Mouse (Mus musculus) liver, embryonic 16.5 days (tissue): ENCODE data around the gene Tapbp. TPM values are rescaled to one million over a fixed set of nuclear protein-coding genes. Genes with fewer than 3 reads are reported as not detected.
"Not testable (repeated sequence)": the region's sequence is repeated elsewhere in the genome, so short reads cannot be mapped to it uniquely, and the experiment has no call there.

ENCODE experiments used
- ATAC-seq: fragments of 200-750 bp; cut with Nextera tagmentation; 2 replicates; pipeline ENCODE4 v1.8.0; 2017; ENCODE audit warnings: low read depth, mild to moderate bottlenecking, moderate number of reproducible peaks, moderate library complexity
- H3K27ac ChIP-seq: fragments of 300-500 bp; sonication (generic); 2 replicates; pipeline ENCODE4 v1.5.1; 2014; ENCODE audit warnings: mild to moderate bottlenecking, low read length
- H3K27me3 ChIP-seq: fragments of 300-500 bp; sonication (generic); 2 replicates; pipeline ENCODE4 v1.6.1; 2014; ENCODE audit warnings: low read depth, low read length, mixed read lengths; ENCODE audit not compliant: control insufficient read depth, insufficient read depth
- H3K36me3 ChIP-seq: fragments of 300-500 bp; sonication (generic); 2 replicates; pipeline ENCODE4 v1.6.1; 2014; ENCODE audit warnings: mild to moderate bottlenecking; ENCODE audit not compliant: control insufficient read depth, insufficient read depth
- H3K4me1 ChIP-seq: fragments of 300-500 bp; sonication (generic); 2 replicates; pipeline ENCODE4 v1.6.1; 2014; ENCODE audit warnings: low read depth, low read length, mixed read lengths; ENCODE audit not compliant: control insufficient read depth
- H3K4me2 ChIP-seq: fragments of 300-500 bp; sonication (generic); 2 replicates; pipeline ENCODE4 v1.6.1; 2014; ENCODE audit warnings: low read depth, low read length, mixed read lengths
- H3K4me3 ChIP-seq: fragments of 300-500 bp; sonication (generic); 2 replicates; pipeline ENCODE4 v1.5.1; 2014; ENCODE audit warnings: low read depth, mild to moderate bottlenecking, low read length
- H3K9ac ChIP-seq: fragments of 300-500 bp; sonication (generic); 2 replicates; pipeline ENCODE4 v1.6.1; 2014; ENCODE audit warnings: low read depth, low read length
- H3K9me3 ChIP-seq: fragments of 300-500 bp; sonication (generic); replicated peaks from 2 replicates; pipeline ENCODE4 v1.6.1; 2016; ENCODE audit warnings: low read length; ENCODE audit not compliant: control insufficient read depth
- WGBS: fragments of 180-500 bp; shearing (Covaris S2); extraction: QIAGEN DNeasy Blood & Tissue Kit; methylation state at CpG from one replicate; pipeline ENCODE4 v1.1.7; 2014; ENCODE audit not compliant: insufficient replicate concordance; 5-methylcytosine and 5-hydroxymethylcytosine counted together
- polyA plus RNA-seq: library from polyadenylated mRNA; unstranded; fragments of >200 nt; fragmentation: Nextera tagmentation; extraction: Ambion mirVana; gene quantifications from 2 replicates; pipeline ENCODE4 v1.2.1, GENCODE M21; 2015

The Tapbp gene
- polyA plus RNA-seq, 1 experiment from 2014 or later: 34.6 TPM

DNA sequence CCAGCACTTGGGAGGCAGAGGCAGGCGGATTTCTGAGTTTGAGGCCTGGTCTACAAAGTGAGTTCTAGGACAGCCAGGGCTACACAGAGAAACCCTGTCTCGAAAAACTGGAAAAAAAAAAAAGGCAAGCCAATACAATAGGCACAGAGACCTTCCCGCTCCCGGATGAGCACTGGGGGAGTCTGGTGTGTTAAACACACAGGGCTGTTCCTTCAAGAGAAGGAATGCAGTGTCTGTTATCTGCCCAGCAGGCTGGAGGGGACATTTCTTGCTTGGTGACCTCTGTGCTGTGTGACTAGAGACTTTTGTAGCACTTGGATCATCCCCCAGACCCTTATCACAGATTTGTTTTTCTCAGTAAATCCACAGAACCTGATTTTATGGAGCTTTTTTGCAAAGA is 14.0 kb upstream of the Tapbp start:
- Histone ChIP-seq H3K4me3 (no peak overlapping the region), H3K27ac (peak overlapping the region; percentile 52; the same call in 1 of the 2 replicates)
- ATAC-seq: no peak

DNA sequence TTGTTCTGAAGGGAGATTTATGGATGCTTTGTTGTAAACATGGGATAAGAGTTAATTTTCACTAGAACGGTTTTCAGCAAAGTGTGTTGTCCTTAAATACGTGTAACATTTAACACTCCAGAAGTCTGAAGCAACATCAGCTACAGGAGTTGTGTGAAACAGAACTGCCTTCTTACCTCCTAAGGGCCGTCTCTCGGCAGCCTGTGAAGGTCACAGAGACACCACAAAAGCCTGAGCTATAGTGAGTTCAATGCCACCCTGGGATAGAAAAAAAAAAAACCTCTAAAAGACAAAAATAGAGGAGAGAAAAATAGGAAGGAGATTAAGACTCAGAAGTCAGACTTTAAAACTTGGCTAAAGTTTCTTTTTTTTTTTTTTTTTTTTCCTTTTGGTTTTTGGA is 13.6 kb upstream of the Tapbp start:
- Histone ChIP-seq H3K27me3 (no peaks in the 10 kb centered on the region), H3K9me3 (no peaks in the 10 kb centered on the region), H3K4me1 (peaks cover 50% of the 10 kb centered on the region), H3K27ac (peak overlapping the region; percentile 59), H3K36me3 (no peaks in the 10 kb centered on the region), H3K9ac (no peak overlapping the region), H3K4me3 (no peak overlapping the region), H3K4me2 (0 out of 2 replicates have a peak overlapping the region, but pooled peaks have one; percentile 19)
- 61% methylated on average over 4 of the region's 4 CpGs for WGBS
- ATAC-seq: no peak

More for the DNA sequence above, 14.0 kb upstream of the Tapbp start:
- Histone ChIP-seq H3K36me3 (no peaks in the 10 kb centered on the region), H3K4me1 (peaks cover 50% of the 10 kb centered on the region), H3K9ac (no peak overlapping the region), H3K4me2 (no peak overlapping the region), H3K27me3 (no peaks in the 10 kb centered on the region), H3K9me3 (no peaks in the 10 kb centered on the region)
- WGBS: 62% methylated on average over 4 of the region's 4 CpGs

DNA sequence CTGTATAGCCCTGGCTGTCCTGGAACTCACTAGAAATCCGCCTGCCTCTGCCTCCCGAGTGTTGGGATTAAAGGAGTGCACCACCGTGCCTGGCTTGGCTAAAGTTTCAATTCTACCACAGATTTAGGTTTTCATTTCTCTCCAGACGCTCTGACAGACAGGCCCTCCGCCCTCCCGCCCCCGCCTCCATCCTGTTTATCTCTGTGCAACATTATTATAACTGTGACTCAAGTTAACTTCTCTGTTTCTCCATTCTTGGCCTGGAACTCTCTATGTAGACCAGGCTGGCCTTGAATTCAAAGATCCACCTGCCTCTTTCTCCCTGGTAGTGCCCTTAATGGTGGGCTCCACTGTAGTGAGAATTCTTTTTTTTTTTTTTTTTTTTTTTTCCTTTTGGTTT is 13.2 kb upstream of the Tapbp start:
- Histone ChIP-seq H3K27ac (peak overlapping the region; percentile 59), H3K27me3 (no peaks in the 10 kb centered on the region), H3K9me3 (no peaks in the 10 kb centered on the region), H3K36me3 (no peaks in the 10 kb centered on the region), H3K4me3 (no peak overlapping the region), H3K9ac (no peak overlapping the region), H3K4me2 (0 out of 2 replicates have a peak overlapping the region, but pooled peaks have one; percentile 19), H3K4me1 (peaks cover 46% of the 10 kb centered on the region)
- no peak for ATAC-seq
- 21% methylated on average over 7 of the region's 7 CpGs for WGBS

DNA sequence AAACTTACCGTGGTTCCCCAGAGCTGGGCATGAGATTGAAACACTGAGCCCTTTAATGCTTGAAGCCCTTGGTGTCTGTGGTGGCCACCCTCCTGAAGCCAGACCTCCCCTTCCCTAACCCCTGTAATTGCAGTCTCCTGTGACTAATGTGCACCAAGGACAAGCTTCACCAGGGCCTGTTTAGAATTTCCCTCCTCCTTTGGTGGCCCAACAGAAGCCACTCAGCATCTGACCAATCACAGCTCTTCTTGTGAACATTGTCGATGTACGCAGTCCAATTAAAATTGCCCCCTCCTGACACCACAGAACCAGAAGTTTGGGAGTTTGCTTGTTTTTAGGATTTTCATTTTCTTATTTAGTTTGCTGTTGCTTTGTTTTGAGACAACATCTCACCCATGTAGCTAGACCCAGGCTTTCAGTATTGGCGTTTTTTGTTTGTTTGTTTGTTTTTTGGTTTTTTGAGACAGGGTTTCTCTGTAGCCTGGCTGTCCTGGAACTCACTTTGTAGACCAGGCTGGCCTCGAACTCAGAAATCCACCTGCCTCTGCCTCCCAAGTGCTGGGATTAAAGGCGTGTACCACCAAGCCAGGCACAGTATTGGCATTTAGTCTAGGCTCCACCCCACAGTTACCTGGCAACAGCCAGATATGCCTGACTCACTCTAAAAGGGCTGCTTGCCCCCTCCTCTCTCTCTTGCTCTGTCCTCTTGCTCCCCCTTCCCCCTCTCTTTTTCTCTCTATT is 11.6 kb upstream of the Tapbp start:
- H3K27me3 ChIP-seq, H3K4me2 ChIP-seq, H3K4me3 ChIP-seq, H3K9ac ChIP-seq, ATAC-seq, H3K36me3 ChIP-seq, H3K9me3 ChIP-seq, H3K27ac ChIP-seq: not testable (repeated sequence)
- H3K4me1 ChIP-seq: peaks cover 43% of the 10 kb centered on the region
- WGBS: 68% methylated on average over 6 of the region's 6 CpGs

DNA sequence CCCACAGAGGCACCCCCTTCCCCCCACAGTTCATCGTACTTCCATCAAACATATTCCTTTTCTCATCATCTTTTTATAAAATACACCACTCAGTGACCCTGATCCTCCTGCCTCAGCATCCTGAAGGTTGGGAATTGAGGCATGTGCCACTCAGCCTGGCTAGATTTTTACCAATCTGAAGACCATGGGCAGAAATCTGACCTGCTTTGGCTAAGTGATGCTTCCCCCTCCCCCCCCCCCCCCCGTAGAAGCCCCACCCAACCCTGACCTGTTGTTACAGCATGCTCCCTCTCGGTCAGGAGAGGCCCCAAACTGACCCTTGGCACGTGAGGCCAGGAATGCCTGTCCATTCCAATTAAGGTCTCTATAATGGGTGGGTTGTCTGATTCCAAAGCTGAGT is 10.9 kb upstream of the Tapbp start, which contains the start of gene Platr17:
Gene Platr17 (plus strand): TSS at position 301 of the 400 bp plus-strand sequence.
- H3K4me3 ChIP-seq, H3K4me2 ChIP-seq, H3K27me3 ChIP-seq, H3K9ac ChIP-seq, H3K27ac ChIP-seq, H3K36me3 ChIP-seq, H3K9me3 ChIP-seq, ATAC-seq: not testable (repeated sequence)
- WGBS: 22% methylated on average over 4 of the region's 4 CpGs
- peaks cover 36% of the 10 kb centered on the region for H3K4me1 ChIP-seq

DNA sequence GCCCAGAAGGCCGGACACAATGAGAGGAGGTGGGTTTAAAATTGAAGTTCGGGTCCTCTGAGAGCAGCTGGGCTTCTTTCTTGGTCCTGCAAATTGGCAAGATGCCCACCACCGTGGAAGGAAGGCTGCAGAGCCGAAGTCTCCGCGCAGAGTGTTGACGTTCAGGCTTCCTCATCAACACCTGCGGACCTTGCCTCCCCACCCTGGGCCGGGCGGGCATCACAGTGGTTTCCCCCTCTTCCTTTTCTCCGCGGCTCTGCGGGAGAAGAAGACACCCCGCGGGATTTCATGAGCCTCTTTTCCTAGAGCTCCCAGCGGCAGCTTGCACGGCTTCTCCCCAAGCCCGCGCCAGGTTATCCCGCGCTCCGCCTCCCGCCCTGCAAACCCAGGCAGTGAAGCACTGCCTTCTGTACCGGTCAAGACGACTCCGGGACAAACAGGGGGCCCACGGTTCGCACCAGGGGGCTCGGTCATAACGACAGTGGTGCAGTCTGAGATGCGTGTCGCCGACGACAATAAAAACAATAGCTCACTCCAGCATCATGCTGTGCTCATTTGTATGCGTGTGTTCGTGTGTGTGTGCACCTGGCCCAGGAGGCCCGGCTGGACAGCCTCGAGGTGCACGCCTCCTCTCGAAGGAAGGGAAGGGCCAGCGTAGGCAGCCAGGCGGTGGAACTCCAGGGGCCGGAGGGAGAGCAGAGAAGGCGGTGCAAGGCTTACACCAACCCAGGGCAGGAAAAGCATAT is 7.2 kb upstream of the Tapbp start:
- Histone ChIP-seq H3K4me3 (peak overlapping the region; percentile 89), H3K9ac (peak overlapping the region; percentile 93), H3K36me3 (peaks cover 20% of the 10 kb centered on the region), H3K9me3 (no peaks in the 10 kb centered on the region), H3K4me2 (peak overlapping the region; percentile 95), H3K27me3 (no peaks in the 10 kb centered on the region), H3K27ac (peak overlapping the region; percentile 94), H3K4me1 (peaks cover 18% of the 10 kb centered on the region)
- WGBS: under 1% methylated on average over 42 of the region's 44 CpGs
- peak; percentile 30 for ATAC-seq

DNA sequence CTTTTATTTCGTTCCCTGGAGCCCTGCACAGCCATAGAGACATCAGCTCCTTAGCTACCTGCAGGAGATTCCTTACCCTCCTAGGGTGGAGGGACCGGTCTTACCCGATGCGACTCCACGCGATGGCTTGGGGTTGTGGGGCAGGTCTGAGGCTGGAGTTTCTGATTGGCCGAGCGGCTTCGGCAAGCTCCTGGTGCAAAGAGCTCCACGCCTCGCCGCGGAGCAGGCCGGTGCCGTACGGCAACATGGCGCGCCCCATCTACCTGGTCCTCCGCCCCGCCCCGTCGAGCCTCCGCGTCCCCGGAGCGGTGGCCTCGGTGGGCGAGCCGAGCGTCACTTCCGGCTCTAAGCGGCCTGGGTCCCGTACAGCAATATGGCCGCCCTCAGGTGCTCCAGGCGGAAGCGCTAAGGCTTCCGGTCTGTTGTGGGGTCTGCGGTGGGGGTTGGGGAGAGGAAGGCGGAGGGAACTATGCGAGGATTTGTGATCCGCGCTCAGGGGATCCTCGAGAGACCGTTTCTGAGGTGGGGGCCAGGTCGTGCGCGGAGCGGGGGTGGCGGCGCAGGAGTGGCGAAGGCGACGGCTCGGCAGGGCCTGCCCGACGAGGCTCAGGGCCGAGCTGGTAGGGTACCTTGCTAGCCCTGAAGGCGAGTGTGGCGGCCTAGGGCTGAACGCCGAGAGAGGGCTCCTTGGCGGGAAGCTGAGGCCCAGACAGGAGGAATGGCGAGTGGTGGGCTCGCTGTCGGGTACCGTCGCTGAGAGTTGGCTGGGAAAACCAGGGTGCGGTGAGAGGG is 6.4 kb upstream of the Tapbp start, which contains the start of gene Daxx:
Gene Daxx (plus strand): TSS at position 338 of the 792 bp plus-strand sequence.
- Histone ChIP-seq H3K27me3 (no peaks in the 10 kb centered on the region), H3K4me2 (peak within 1 kb of the TSS; percentile 95), H3K36me3 (peaks cover 28% of the 10 kb centered on the region), H3K4me1 (peaks cover 21% of the 10 kb centered on the region), H3K27ac (peak within 1 kb of the TSS; percentile 94), H3K4me3 (peak within 1 kb of the TSS; percentile 89), H3K9me3 (no peaks in the 10 kb centered on the region), H3K9ac (peak within 1 kb of the TSS; percentile 93)
- peak; percentile 97 for ATAC-seq
- under 1% methylated on average over 68 of the region's 68 CpGs for WGBS

DNA sequence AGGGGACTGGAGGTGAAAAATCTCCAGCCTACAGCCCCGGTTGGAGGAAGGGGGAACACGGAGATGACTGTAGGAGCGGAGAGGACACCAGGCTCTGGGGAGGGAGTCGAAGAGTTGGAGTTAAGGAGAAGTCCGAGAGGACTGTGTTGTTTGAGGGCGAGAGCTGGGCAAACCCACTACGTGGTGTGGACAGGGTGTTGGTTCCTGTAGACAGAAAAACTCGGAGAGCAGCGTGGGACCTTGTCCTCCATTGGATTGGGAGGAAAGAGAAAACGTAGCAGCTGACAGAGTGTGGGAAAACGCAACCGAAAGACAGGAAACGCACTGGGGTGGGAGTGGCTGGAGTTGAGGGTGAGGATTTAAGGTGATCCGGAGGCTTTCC is 5.8 kb upstream of the Tapbp start:
- Histone ChIP-seq H3K27me3 (no peaks in the 10 kb centered on the region), H3K9me3 (no peaks in the 10 kb centered on the region), H3K36me3 (peaks cover 28% of the 10 kb centered on the region), H3K4me2 (peak overlapping the region; percentile 95), H3K4me1 (peaks cover 23% of the 10 kb centered on the region), H3K4me3 (peak overlapping the region; percentile 89), H3K9ac (peak overlapping the region; percentile 93), H3K27ac (peak overlapping the region; percentile 94)
- WGBS: under 1% methylated on average over 14 of the region's 14 CpGs
- no peak for ATAC-seq
